Mouse (Mus musculus) spleen, adult 12 weeks (tissue): ENCODE results near the gene Pex1.
"Not testable (repeated sequence)": the region's sequence is repeated elsewhere in the genome, so short reads cannot be mapped to it uniquely, and the experiment has no call there.

ENCODE experiments used
- DNase-seq: peaks from one replicate; pipeline ENCODE4 v3.0.0; 2022; ENCODE audit warnings: low spot score

Pex1 gene

DNA sequence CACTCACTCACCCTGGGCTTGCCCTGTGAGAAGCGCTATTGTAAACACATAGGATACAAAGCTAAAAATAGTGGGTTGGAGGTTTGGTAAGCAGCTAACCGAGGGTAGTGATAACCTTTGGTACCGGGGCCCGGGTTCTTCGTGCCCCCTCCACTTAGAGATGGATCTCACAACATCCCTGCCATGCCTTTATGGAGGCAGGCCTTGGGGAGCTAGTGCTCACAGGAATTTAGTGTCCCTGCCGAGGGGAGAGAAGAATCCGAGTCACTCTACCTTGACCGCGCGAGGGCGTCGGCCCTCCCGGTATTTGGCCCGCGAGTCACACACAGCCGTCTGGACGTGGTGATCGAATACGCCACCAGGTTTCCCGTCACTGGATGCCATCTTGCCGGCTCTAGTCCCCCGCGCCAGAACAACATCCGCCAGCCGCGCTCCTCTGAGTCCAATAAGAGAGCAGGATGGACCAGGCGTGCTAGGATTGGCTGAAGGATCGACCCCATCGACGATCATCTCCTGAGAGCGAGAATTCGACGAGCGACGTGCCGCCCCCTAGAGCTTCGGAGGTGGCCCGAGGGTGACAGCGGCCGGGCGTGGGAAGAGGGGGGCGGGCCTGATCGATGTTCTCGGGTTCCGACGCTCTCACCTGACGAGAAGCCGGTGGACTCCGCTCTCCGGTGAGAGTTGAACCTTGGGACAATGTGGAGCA, at the start of gene Pex1:
Gene Pex1, plus strand, starts transcription at position 374 of the 706 bp plus-strand sequence.
- DNase-seq: peak; percentile 89

- no peak for DNase-seq
Observed at GRCm38 (mm10) chr5:3546226-3546625, 49.6 kb upstream of the Pex1 start.

- no peak for DNase-seq
Observed at GRCm38 (mm10) chr5:3551481-3551880, 44.4 kb upstream of the Pex1 start.

DNA sequence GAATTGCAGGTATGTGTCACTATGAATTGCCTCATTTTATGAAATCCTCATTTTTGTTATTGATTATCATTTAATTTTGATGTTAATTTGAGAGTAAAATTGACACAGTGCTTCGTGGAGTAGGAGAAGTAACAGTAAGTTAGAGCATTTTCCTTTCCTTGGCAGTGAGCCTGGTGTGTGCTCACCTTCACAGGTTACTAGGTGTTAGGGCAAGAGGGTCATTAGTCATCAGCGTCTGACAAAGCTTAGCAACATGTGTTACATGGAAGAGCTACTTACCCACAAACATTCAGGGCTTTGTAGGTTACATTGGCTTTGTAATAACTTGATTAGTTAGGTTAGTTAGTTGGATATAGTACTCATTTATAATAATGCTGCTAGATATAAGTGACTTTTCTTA, 41.7 kb upstream of the Pex1 start:
- no peak for DNase-seq

GRCm38 (mm10) chr5:3571266-3571665, 24.6 kb upstream of the Pex1 start, which contains the start of gene 1700109H08Rik:
TSS of gene 1700109H08Rik (plus strand) at chr5:3571566.
- DNase-seq: no peak

GRCm38 (mm10) chr5:3574825-3575224, 21.0 kb upstream of the Pex1 start:
- DNase-seq: no peak

GRCm38 (mm10) chr5:3577939-3578338, 17.9 kb upstream of the Pex1 start:
- DNase-seq: no peak

GRCm38 (mm10) chr5:3579066-3579465, 16.8 kb upstream of the Pex1 start:
- no peak for DNase-seq

DNA sequence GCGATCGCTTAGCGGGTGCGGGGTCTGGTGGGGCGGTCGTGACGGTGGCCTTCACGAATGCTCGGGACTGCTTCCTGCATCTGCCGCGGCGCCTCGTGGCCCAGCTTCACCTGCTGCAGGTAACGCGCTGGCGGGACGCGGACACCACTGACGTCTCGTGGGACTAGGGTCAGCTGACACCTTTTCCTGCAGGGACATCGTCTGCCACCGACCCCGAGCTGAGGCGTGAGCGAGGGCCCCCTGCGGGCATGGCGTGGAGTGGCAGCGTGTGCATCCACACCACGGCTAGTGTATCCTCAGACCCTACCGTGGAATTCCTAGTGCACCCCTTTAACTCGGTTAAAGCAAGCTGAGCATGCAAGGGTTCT, 517 bp downstream of the Pex1 start, which contains the start of gene Rbm48:
Gene Rbm48, minus strand, starts transcription at position 187 of the 368 bp plus-strand sequence.
- peak; percentile 69 for DNase-seq

DNA sequence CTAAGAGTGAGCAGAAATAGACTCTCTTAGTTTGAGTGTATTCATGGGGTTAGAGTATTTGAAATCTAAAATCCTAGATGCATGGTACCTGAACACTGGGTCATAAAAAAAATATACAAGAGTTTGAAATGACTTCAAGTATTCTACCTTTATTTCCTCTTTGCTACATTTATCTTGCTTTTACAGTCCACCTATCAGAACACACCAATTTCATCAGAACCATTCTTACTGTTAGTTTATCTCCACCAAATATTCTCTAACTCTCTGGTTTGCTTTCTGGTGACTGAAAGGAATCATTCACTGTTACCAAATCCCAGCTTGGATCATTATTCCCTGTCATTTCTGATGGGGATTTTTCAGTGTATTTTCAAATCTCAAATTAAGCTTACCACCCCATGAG, 1.3 kb downstream of the Pex1 start:
- no peak for DNase-seq

- no peak for DNase-seq
Observed at GRCm38 (mm10) chr5:3598766-3599165, 2.9 kb downstream of the Pex1 start.

DNA sequence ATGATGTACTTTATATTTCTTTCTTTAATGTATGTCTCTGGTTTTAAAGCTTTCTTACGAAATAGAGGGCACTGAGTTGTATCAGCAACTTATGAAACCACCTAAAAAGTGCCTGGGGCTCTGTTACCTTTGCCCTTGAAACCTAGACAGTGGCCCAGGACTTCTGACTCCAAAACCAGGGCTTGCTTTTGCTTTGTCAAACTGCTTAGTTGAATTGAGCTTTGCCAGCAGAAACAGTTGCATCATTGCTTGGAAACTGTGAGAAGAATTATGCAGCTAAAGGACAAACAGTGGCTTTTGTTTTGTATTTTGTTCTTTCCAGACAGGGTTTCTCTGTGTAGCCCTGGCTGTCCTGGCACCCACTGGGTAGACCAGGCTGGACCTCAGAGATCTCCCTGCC, 4.4 kb downstream of the Pex1 start:
- DNase-seq: no peak

GRCm38 (mm10) chr5:3600790-3601189, 4.9 kb downstream of the Pex1 start:
- DNase-seq: no peak

GRCm38 (mm10) chr5:3607114-3607513, 11.2 kb downstream of the Pex1 start:
- DNase-seq: no peak

DNA sequence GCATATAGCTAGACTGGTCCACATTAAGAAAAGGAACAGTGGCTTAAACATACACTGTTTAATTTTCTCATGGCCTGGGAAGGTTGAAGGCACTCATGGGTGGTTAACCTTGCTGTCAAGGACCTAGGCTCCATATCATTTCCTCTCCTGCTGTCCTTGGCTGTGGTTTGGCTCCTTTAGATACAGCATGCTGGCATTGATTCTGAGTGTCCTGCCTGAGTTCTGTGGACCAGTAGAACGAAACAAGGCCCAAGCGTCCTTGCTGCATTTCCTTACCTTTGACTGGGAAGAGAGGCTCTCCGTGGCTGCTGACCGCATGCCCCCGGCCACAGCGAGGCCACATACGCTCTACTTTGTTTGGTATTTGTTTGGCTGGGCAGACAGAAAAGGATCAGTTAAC, 13.4 kb downstream of the Pex1 start:
- no peak for DNase-seq

DNA sequence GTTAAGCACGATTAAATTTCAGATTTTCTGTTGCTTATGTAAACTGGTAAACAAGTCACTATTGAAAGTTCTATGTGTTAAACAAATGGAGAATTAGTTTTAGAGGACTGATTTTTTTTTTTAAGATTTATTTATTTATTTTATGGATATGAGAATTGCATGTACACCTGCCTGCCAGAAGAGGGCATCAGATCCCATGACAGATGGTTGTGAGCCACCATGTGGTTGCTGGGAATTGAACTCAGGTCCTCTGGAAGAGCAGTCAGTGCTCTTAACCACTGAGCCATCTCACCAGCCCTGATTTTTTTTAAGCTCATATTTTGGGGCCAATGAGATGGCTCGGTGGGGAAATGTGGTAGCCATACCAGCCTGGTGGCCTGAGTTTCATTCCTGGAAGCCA, 16.0 kb downstream of the Pex1 start:
- DNase-seq: not testable (repeated sequence)

DNA sequence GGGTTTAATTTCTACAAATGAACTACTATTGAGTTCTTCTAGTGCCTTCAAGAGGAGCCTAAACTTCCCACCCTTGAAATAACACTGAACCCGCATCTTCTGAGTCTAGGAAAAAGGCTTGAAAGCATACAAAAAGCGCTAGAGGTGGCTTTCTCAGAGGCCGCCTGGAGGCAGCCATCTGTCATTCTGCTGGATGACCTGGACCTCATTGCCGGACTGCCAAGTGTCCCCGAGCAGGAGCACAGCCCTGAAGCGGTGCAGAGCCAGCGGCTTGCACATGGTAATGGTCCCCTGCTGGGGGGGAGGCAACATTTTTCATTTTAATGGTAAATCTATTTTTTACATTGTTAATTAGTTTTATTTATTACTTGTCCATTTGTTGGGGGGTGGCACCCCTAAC, 24.6 kb downstream of the Pex1 start:
- no peak for DNase-seq

GRCm38 (mm10) chr5:3630055-3630454, 34.2 kb downstream of the Pex1 start:
- DNase-seq: no peak

GRCm38 (mm10) chr5:3631512-3632271, 35.8 kb downstream of the Pex1 start:
- DNase-seq: no peak

DNA sequence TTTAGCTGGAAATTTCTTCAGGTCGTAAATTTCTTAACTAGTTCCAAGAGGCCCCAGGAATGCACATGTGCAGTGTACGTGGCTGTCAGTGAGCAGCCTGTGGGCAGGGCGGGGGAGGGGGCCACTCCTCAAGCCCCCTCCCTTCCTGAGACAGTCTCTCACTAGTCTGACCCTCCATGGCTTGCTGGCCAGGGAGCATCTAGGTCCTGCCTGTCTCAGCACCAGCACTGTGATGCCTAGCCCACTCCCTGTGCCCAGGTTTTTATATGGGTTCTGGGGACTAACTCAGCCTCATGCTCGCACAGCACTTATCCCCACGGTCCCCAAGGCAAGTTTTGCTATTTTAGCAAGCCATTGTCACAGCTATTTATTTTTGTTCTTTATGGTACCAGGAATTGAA, 36.4 kb downstream of the Pex1 start:
- no peak for DNase-seq

DNA sequence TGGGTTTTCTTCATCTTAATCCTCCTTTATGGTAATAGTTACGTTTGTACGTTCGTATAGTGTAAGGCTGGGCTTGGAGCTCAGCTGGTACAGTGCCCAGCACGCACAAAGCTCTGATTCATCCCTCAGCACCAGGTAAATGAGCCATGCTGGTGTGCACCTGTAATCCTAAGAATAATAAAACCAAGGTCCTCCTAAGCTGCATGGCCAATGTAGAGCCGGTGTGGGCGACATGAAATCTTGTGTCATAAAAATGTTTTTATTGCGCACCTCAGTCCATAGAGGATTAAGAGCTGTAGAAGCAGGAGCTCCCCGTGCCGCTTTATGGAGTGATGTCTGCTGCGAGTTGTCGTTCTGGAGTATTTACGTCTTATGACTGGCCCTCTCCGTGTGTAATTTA, 37.4 kb downstream of the Pex1 start:
- no peak for DNase-seq

DNA sequence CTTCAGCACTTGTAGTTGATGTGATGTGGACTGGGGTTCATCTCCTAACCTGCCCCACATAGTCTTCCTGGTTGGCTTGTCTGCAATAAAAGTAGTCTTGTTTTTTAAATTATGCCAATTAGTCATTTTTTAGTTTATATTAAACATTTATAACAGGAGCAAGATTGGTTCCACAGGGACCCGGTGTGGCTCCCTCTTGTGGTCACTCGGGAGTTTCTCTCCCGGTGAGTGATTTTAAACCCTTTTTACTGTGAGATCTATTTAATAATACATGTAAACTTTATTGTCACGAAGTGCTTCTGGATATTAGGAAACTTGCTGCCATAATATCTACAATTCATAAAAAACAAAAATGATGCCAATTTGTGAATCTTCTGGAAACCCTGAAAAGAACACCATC, 38.1 kb downstream of the Pex1 start:
- no peak for DNase-seq

GRCm38 (mm10) chr5:3635286-3635685, 39.4 kb downstream of the Pex1 start:
- no peak for DNase-seq

DNA sequence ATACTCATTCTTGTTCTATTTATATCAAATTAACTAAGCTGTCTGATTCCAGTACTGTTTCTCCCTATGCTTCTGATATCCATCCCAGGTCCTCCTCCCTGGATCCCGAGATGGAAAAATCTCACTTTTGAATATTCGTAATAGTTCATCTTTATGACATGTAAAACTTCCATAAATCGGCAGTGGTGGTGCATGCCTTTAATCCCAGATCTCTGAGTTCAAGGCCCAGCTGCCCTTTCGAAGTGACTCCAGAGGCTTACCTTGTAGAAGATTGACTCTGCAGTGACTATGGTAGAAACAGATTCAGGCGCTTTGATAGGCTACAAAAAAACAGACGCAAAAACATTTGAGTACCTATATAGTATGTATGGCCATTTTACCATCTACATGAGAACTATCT, 48.8 kb downstream of the Pex1 start:
- no peak for DNase-seq
